Mouse (Mus musculus) olfactory bulb, adult 2 months (tissue): ENCODE data around the gene Cnpy1. TPM values are rescaled to one million over a fixed set of nuclear protein-coding genes. Genes with fewer than 3 reads are reported as not detected.

ENCODE experiments used
- H3K27ac ChIP-seq: fragments of 200-500 bp; 2 replicates; pipeline ENCODE4 v1.5.1; 2012; ENCODE audit warnings: low read depth, low read length; ENCODE audit not compliant: insufficient read depth
- H3K4me1 ChIP-seq: fragments of 200-500 bp; 2 replicates; pipeline ENCODE4 v1.6.1; 2012; ENCODE audit warnings: low read length; ENCODE audit not compliant: control insufficient read depth, insufficient read depth
- H3K4me3 ChIP-seq: fragments of 200-500 bp; 2 replicates; pipeline ENCODE4 v1.5.1; 2012; ENCODE audit warnings: mild to moderate bottlenecking, low read depth, low read length, moderate library complexity; ENCODE audit not compliant: insufficient read depth
- CTCF ChIP-seq: fragments of 200-500 bp; IDR thresholded peaks from 2 replicates; pipeline ENCODE4 v1.5.1; 2012; ENCODE audit warnings: low read depth, mild to moderate bottlenecking, low read length, moderate library complexity; ENCODE audit not compliant: insufficient read depth
- POLR2A ChIP-seq: fragments of 200-500 bp; IDR thresholded peaks from 2 replicates; pipeline ENCODE4 v1.6.1; 2012; ENCODE audit warnings: mild to moderate bottlenecking, low read depth, low read length, moderate library complexity; ENCODE audit not compliant: insufficient read depth
- WGBS: fragments of 180-500 bp; shearing (Covaris S2); methylation state at CpG from one replicate; pipeline ENCODE4 v1.1.7; 2018; 5-methylcytosine and 5-hydroxymethylcytosine counted together
- polyA plus RNA-seq: library from polyadenylated mRNA; stranded (reverse); fragments of >200 nt; gene quantifications from 2 replicates; pipeline ENCODE4 v1.2.4, GENCODE M21; 2012; ENCODE audit warnings: low replicate concordance; ENCODE audit not compliant: missing spikeins, insufficient read depth, insufficient read length

Gene Cnpy1
- polyA plus RNA-seq, 1 experiment = not detected

GRCm38 (mm10) chr5:28176585-28176984 lies 69.0 kb downstream of the Cnpy1 start:
- TF ChIP-seq POLR2A = no peak
- TF ChIP-seq CTCF = no peak
- no peak overlapping the region for H3K4me3 ChIP-seq
- peaks cover 5% of the 10 kb centered on the region; the same call in 1 of the 2 replicates for H3K4me1 ChIP-seq
- WGBS = 11% methylated on average over 2 of the region's 2 CpGs
- no peak overlapping the region for H3K27ac ChIP-seq

GRCm38 (mm10) chr5:28176023-28176422 lies 69.6 kb downstream of the Cnpy1 start:
- WGBS = 6% methylated on average over 4 of the region's 4 CpGs
- H3K4me3 ChIP-seq = no peak overlapping the region
- no peak overlapping the region for H3K27ac ChIP-seq
- TF ChIP-seq POLR2A (no peak), CTCF (no peak)
- peaks cover 5% of the 10 kb centered on the region; the same call in 1 of the 2 replicates for H3K4me1 ChIP-seq

GRCm38 (mm10) chr5:28175570-28175919 lies 70.1 kb downstream of the Cnpy1 start:
- no peak overlapping the region for H3K27ac ChIP-seq
- 3% methylated on average over 10 of the region's 10 CpGs for WGBS
- no peak overlapping the region for H3K4me3 ChIP-seq
- TF ChIP-seq CTCF = no peak
- no peak for TF ChIP-seq POLR2A
- peaks cover 5% of the 10 kb centered on the region; the same call in 1 of the 2 replicates for H3K4me1 ChIP-seq

GRCm38 (mm10) chr5:28174876-28175569 lies 70.6 kb downstream of the Cnpy1 start:
- Histone ChIP-seq H3K4me3 (no peak overlapping the region), H3K4me1 (peaks cover 5% of the 10 kb centered on the region; the same call in 1 of the 2 replicates), H3K27ac (no peak overlapping the region)
- no peak for TF ChIP-seq POLR2A
- TF ChIP-seq CTCF = no peak
- 3% methylated on average over 24 of the region's 24 CpGs for WGBS

GRCm38 (mm10) chr5:28174086-28174485 lies 71.5 kb downstream of the Cnpy1 start:
- Histone ChIP-seq H3K27ac (no peak overlapping the region), H3K4me3 (no peak overlapping the region), H3K4me1 (peaks cover 5% of the 10 kb centered on the region; the same call in 1 of the 2 replicates)
- 2% methylated on average over 9 of the region's 9 CpGs for WGBS
- no peak for TF ChIP-seq POLR2A
- no peak for TF ChIP-seq CTCF

- Histone ChIP-seq H3K27ac (no peak overlapping the region), H3K4me1 (peaks cover 5% of the 10 kb centered on the region; the same call in 1 of the 2 replicates), H3K4me3 (no peak overlapping the region)
- TF ChIP-seq POLR2A = no peak
- no peak for TF ChIP-seq CTCF
- WGBS = 11% methylated on average over 1 of the region's 1 CpGs
Measured at GRCm38 (mm10) chr5:28173674-28174073, 71.9 kb downstream of the Cnpy1 start.

- Histone ChIP-seq H3K4me3 (no peak overlapping the region), H3K4me1 (peaks cover 5% of the 10 kb centered on the region; the same call in 1 of the 2 replicates), H3K27ac (no peak overlapping the region)
- no peak for TF ChIP-seq CTCF
- no peak for TF ChIP-seq POLR2A
- WGBS = 14% methylated on average over 4 of the region's 4 CpGs
Measured at GRCm38 (mm10) chr5:28172921-28173670, 72.5 kb downstream of the Cnpy1 start.

- H3K27ac ChIP-seq = no peak overlapping the region
- H3K4me1 ChIP-seq = peaks cover 5% of the 10 kb centered on the region; the same call in 1 of the 2 replicates
- WGBS = 13% methylated on average over 8 of the region's 8 CpGs
- no peak overlapping the region for H3K4me3 ChIP-seq
- no peak for TF ChIP-seq CTCF
- no peak for TF ChIP-seq POLR2A
Measured at GRCm38 (mm10) chr5:28172261-28172920, 73.2 kb downstream of the Cnpy1 start.
